Mouse (Mus musculus): ENCODE results near the gene Sec16a. TPM values are rescaled to one million over a fixed set of nuclear protein-coding genes. Genes with fewer than 3 reads are reported as not detected.

Sec16a gene
- polyA plus RNA-seq, 1 experiment from 2014 or later = 7.8 TPM

- no peak for DNase-seq
- no peaks in the 10 kb centered on the region for H3K27me3 ChIP-seq (ENCODE audit: insufficient read depth, low read length)
- no peak overlapping the region for H3K4me3 ChIP-seq (ENCODE audit: low read depth, low read length)
- no peak overlapping the region for H3K9ac ChIP-seq (replicated peaks)
- peak overlapping the region; percentile 45 for H3K27ac ChIP-seq (ENCODE audit: low read depth)
- WGBS (ENCODE audit: insufficient replicate concordance) = 65% methylated on average over 4 of the region's 4 CpGs
- peaks cover 74% of the 10 kb centered on the region for H3K36me3 ChIP-seq (replicated peaks; ENCODE audit: insufficient read depth, low read length)
- H3K9me3 ChIP-seq (ENCODE audit: low read length) = no peaks in the 10 kb centered on the region
- no peak overlapping the region for H3K4me2 ChIP-seq (ENCODE audit: low read depth, low read length)
- no peak for ATAC-seq
- no peak for TF ChIP-seq EP300 (IDR thresholded peaks at IDR 0.05; ENCODE audit: low read depth)
- no peak for TF ChIP-seq CTCF (IDR thresholded peaks at IDR 0.05; ENCODE audit: low read depth)
- H3K4me1 ChIP-seq (ENCODE audit: insufficient read depth) = peaks cover 10% of the 10 kb centered on the region
These were observed 7.8 kb downstream of the Sec16a start for GRCm38 (mm10) chr2:26437221-26437620.

- peak overlapping the region; percentile 69 for H3K27ac ChIP-seq (ENCODE audit: low read depth)
- H3K36me3 ChIP-seq (replicated peaks; ENCODE audit: insufficient read depth, low read length) = peaks cover 69% of the 10 kb centered on the region
These were observed 10.0 kb downstream of the Sec16a start for GRCm38 (mm10) chr2:26434791-26435572.

GRCm38 (mm10) chr2:26429851-26430250 lies 15.2 kb downstream of the Sec16a start:
- Histone ChIP-seq H3K4me3 (ENCODE audit: low read depth, low read length) (no peak overlapping the region), H3K36me3 (replicated peaks; ENCODE audit: insufficient read depth, low read length) (peaks cover 76% of the 10 kb centered on the region), H3K4me1 (ENCODE audit: insufficient read depth) (no peaks in the 10 kb centered on the region), H3K9ac (replicated peaks) (no peak overlapping the region), H3K9me3 (ENCODE audit: low read length) (no peaks in the 10 kb centered on the region), H3K4me2 (ENCODE audit: low read depth, low read length) (no peak overlapping the region), H3K27me3 (ENCODE audit: insufficient read depth, low read length) (no peaks in the 10 kb centered on the region), H3K27ac (ENCODE audit: low read depth) (no peak overlapping the region)
- 78% methylated on average over 5 of the region's 5 CpGs for WGBS (ENCODE audit: insufficient replicate concordance)
- DNase-seq (peak; percentile 44), ATAC-seq (peak; percentile 91)
- peak; percentile 43 for TF ChIP-seq CTCF (IDR thresholded peaks at IDR 0.05; ENCODE audit: low read depth)
- TF ChIP-seq EP300 (IDR thresholded peaks at IDR 0.05; ENCODE audit: low read depth) = 0 out of 2 replicates have a peak, but pooled peaks have one; percentile 20

More at GRCm38 (mm10) chr2:26434791-26435572, 10.0 kb downstream of the Sec16a start:
- no peak for TF ChIP-seq CTCF (IDR thresholded peaks at IDR 0.05; ENCODE audit: low read depth)
- TF ChIP-seq EP300 (IDR thresholded peaks at IDR 0.05; ENCODE audit: low read depth) = no peak
- 67% methylated on average over 7 of the region's 7 CpGs for WGBS (ENCODE audit: insufficient replicate concordance)
- Histone ChIP-seq H3K9ac (replicated peaks) (peak overlapping the region; percentile 46; the same call in 1 of the 2 replicates), H3K4me1 (ENCODE audit: insufficient read depth) (peaks cover 10% of the 10 kb centered on the region), H3K9me3 (ENCODE audit: low read length) (no peaks in the 10 kb centered on the region), H3K4me3 (ENCODE audit: low read depth, low read length) (no peak overlapping the region), H3K4me2 (ENCODE audit: low read depth, low read length) (peak overlapping the region; percentile 27; the same call in 1 of the 2 replicates), H3K27me3 (ENCODE audit: insufficient read depth, low read length) (no peaks in the 10 kb centered on the region)
- ATAC-seq (peak; percentile 87), DNase-seq (peak; percentile 42)

GRCm38 (mm10) chr2:26424541-26424940 lies 20.5 kb downstream of the Sec16a start:
- no peak overlapping the region for H3K27ac ChIP-seq (ENCODE audit: low read depth)
- WGBS (ENCODE audit: insufficient replicate concordance) = 75% methylated on average over 2 of the region's 2 CpGs
- peaks cover 89% of the 10 kb centered on the region for H3K36me3 ChIP-seq (replicated peaks; ENCODE audit: insufficient read depth, low read length)
- H3K4me1 ChIP-seq (ENCODE audit: insufficient read depth) = no peaks in the 10 kb centered on the region
- TF ChIP-seq CTCF (IDR thresholded peaks at IDR 0.05; ENCODE audit: low read depth) = no peak
- no peak for TF ChIP-seq EP300 (IDR thresholded peaks at IDR 0.05; ENCODE audit: low read depth)
- ATAC-seq = no peak
- H3K27me3 ChIP-seq (ENCODE audit: insufficient read depth, low read length) = no peaks in the 10 kb centered on the region
- DNase-seq = no peak
- H3K4me3 ChIP-seq (ENCODE audit: low read depth, low read length) = no peak overlapping the region
- no peak overlapping the region for H3K4me2 ChIP-seq (ENCODE audit: low read depth, low read length)
- no peaks in the 10 kb centered on the region for H3K9me3 ChIP-seq (ENCODE audit: low read length)
- H3K9ac ChIP-seq (replicated peaks) = no peak overlapping the region

- WGBS (ENCODE audit: insufficient replicate concordance) = 75% methylated on average over 1 of the region's 1 CpGs
- TF ChIP-seq CTCF (IDR thresholded peaks at IDR 0.05; ENCODE audit: low read depth) (no peak), EP300 (IDR thresholded peaks at IDR 0.05; ENCODE audit: low read depth) (no peak)
- Histone ChIP-seq H3K27ac (ENCODE audit: low read depth) (no peak overlapping the region), H3K36me3 (replicated peaks; ENCODE audit: insufficient read depth, low read length) (peaks cover 83% of the 10 kb centered on the region), H3K27me3 (ENCODE audit: insufficient read depth, low read length) (no peaks in the 10 kb centered on the region), H3K9ac (replicated peaks) (no peak overlapping the region), H3K4me3 (ENCODE audit: low read depth, low read length) (no peak overlapping the region), H3K4me2 (ENCODE audit: low read depth, low read length) (no peak overlapping the region), H3K4me1 (ENCODE audit: insufficient read depth) (no peaks in the 10 kb centered on the region), H3K9me3 (ENCODE audit: low read length) (no peaks in the 10 kb centered on the region)
- DNase-seq = no peak
- no peak for ATAC-seq
These were observed 21.9 kb downstream of the Sec16a start for GRCm38 (mm10) chr2:26423086-26423485.

- Histone ChIP-seq H3K36me3 (replicated peaks; ENCODE audit: insufficient read depth, low read length) (peaks cover 82% of the 10 kb centered on the region), H3K9me3 (ENCODE audit: low read length) (no peaks in the 10 kb centered on the region), H3K27ac (ENCODE audit: low read depth) (no peak overlapping the region), H3K9ac (replicated peaks) (no peak overlapping the region), H3K4me1 (ENCODE audit: insufficient read depth) (peaks cover 3% of the 10 kb centered on the region; the same call in 1 of the 2 replicates), H3K27me3 (ENCODE audit: insufficient read depth, low read length) (no peaks in the 10 kb centered on the region), H3K4me2 (ENCODE audit: low read depth, low read length) (no peak overlapping the region), H3K4me3 (ENCODE audit: low read depth, low read length) (no peak overlapping the region)
- no peak for TF ChIP-seq EP300 (IDR thresholded peaks at IDR 0.05; ENCODE audit: low read depth)
- no peak for TF ChIP-seq CTCF (IDR thresholded peaks at IDR 0.05; ENCODE audit: low read depth)
- DNase-seq = no peak
- no peak for ATAC-seq
- WGBS (ENCODE audit: insufficient replicate concordance) = 90% methylated on average over 2 of the region's 2 CpGs
These were observed 23.0 kb downstream of the Sec16a start for GRCm38 (mm10) chr2:26421969-26422368.
